Mouse (Mus musculus) effector memory CD4-positive, alpha-beta T cell, adult 7 months (primary cell): ENCODE results near the gene Gm47955. TPM values are rescaled to one million over a fixed set of nuclear protein-coding genes. Genes with fewer than 3 reads are reported as not detected.

Source experiments
- polyA plus RNA-seq: library from polyadenylated mRNA; unstranded; fragments of 100-300 nt; shearing (Covaris generic); gene quantifications from one replicate; pipeline ENCODE4 v1.2.1, GENCODE M21; 2017

The Gm47955 gene
- not detected for polyA plus RNA-seq

DNA sequence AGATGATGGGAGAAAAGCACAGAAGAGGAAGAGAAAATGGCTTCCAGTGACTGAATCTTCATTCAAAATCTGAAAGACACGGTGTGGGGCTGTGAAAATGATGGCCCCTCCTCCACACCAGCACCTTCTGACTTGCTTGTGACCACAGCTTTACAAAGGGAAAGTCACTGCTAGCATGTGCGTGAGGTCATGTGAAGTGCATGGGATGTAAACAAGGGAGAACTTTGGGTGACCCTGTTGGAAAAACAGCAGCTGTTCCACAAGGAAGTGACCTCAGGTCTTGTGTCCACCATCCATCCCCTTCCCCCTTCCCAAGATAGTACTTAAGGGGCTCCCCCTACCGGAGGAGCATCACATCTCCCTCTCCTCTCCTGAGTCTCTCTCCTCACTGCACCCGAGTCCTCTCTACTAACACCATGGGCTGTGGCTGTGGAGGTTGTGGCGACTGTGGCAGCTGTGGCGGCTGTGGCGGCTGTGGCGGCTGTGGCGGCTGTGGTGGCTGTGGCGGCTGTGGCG is at the start of gene Gm47955:
Gene Gm47955 (plus strand): TSS at position 417 of the 516 bp plus-strand sequence.

DNA sequence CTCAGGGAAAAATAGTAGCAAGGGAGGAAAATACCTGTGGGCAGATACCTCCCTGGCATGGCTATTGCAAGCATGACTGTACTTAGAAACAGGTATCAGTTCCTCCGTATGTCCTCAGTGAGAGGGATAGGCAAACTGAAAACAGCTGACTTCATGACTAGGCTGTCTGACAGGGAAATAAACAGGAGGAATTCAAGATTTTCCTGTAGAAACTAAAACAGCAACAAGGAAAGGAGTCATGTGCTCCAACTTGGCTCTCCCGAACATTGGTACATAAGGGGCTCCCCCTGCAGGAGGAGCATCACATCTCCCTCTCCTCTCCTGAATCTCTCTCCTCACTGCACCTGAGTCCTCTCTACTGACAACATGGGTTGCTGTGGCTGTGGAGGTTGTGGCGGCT is 47.1 kb upstream of the Gm47955 start, which contains the start of gene A030005L19Rik:
Gene A030005L19Rik (plus strand): TSS at position 301 of the 400 bp plus-strand sequence.

DNA sequence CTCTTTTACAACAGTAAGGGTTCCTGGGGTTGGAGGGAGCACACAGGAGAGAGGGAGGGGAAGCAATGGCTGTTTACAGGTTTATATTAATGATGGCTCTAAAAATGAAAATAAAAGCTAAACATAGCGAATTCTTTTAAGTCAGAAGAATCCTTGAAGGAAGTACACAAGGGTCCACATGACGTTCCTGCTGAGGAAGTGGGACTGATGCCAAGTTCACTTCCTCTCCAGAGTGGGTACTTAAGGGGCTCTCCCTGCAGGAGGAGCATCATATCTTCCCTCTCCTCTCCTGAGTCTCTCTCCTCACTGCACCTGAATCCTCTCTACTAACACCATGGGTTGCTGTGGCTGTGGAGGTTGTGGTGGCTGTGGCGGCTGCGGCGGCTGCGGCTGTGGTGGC is 35.4 kb upstream of the Gm47955 start, which contains the start of gene A030014E15Rik:
Gene A030014E15Rik (plus strand): TSS at position 268 of the 400 bp plus-strand sequence.

GRCm38 (mm10) chr1:82931326-82931725 is 28.8 kb upstream of the Gm47955 start, which contains the start of gene Gm6217:
Gene Gm6217 (minus strand): TSS chr1:82931399.

GRCm38 (mm10) chr1:82943295-82943694 is 16.8 kb upstream of the Gm47955 start, which contains the start of gene A030003K21Rik:
Gene A030003K21Rik (minus strand): TSS chr1:82943388.

GRCm38 (mm10) chr1:82955913-82956312 is 4.2 kb upstream of the Gm47955 start, which contains the start of gene Gm7544:
Gene Gm7544 (minus strand): TSS chr1:82956013.

DNA sequence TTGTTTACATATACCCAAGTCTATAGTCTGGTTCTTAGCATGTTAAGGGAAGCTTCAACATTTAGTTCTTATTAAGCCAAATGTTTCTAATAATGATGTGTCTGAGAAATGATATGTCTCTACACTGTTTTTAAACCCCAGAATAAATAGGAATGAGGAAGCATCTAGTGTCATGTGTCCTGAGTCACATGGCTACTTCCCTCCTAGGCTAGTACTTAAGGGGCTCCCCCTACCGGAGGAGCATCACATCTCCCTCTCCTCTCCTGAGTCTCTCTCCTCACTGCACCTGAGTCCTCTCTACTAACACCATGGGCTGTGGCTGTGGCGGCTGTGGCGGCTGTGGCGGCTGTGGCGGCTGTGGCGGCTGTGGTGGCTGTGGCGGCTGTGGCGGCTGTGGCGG is 40.2 kb downstream of the Gm47955 start, which contains the start of gene Gm47959:
Gene Gm47959 (plus strand): TSS at position 243 of the 400 bp plus-strand sequence.

Other genes starting within 250 kb of the Gm47955 start
- 166 TPM for gene Mff, start 235.4 kb upstream of the Gm47955 start, polyA plus RNA-seq
- gene Tm4sf20, start 191.8 kb upstream of the Gm47955 start, polyA plus RNA-seq, result not detected
- not detected for gene Gm47791, start 189.0 kb upstream of the Gm47955 start, polyA plus RNA-seq
- 128 TPM for gene Agfg1, start 120.8 kb upstream of the Gm47955 start, polyA plus RNA-seq
- not detected for gene A030005L19Rik, start 47.0 kb upstream of the Gm47955 start, polyA plus RNA-seq
- gene A030014E15Rik, start 35.4 kb upstream of the Gm47955 start, polyA plus RNA-seq, result not detected
- not detected for gene Gm6217, start 28.9 kb upstream of the Gm47955 start, polyA plus RNA-seq
- gene A030003K21Rik, start 16.9 kb upstream of the Gm47955 start, polyA plus RNA-seq, result not detected
- gene Gm7544, start 4.3 kb upstream of the Gm47955 start, polyA plus RNA-seq, result not detected
- gene Gm47959, start 40.3 kb downstream of the Gm47955 start, polyA plus RNA-seq, result not detected
- 0.20 TPM for gene Slc19a3, start 78.2 kb downstream of the Gm47955 start, polyA plus RNA-seq
- gene Krtap28-10, start 82.2 kb downstream of the Gm47955 start, polyA plus RNA-seq, result not detected
- gene Gm47969, start 84.6 kb downstream of the Gm47955 start, polyA plus RNA-seq, result not detected
- 0.71 TPM for gene A030005K14Rik, start 99.1 kb downstream of the Gm47955 start, polyA plus RNA-seq
- gene Krtap28-13, start 100.6 kb downstream of the Gm47955 start, polyA plus RNA-seq, result not detected
- gene Ccl20, start 156.5 kb downstream of the Gm47955 start, polyA plus RNA-seq, result not detected
- not detected for gene Daw1, start 199.5 kb downstream of the Gm47955 start, polyA plus RNA-seq